Comparison of ENCODE assay signal across 19 mouse cellular contexts in genomic region chr2:25977587-25978239, GRCm38 (mm10). TPM values are rescaled to one million over a fixed set of nuclear protein-coding genes. Genes with fewer than 3 reads are reported as not detected.
DNase-seq lines count a peak whose midpoint lies in the region; ATAC-seq and TF ChIP-seq lines count a peak whose summit lies in the region.
"Had no signal": no experiment of that assay in that cellular context is flagged by ENCODE, and none has a peak within 500 bp of the region (broad histone marks: within the 10 kb centered on the region; RNA-seq: fewer than 3 reads in every experiment).

No protein-coding gene starts in this region.

- TF ChIP-seq CTCF in gastrocnemius, adult 2 months (IDR thresholded peaks at IDR 0.05), result no peak

- 39% methylated on average over 7 of the region's 7 CpGs for WGBS in heart, embryonic 12.5 days

- H3K9ac ChIP-seq in heart, embryonic 12.5 days, result no peak overlapping the region
- H3K9ac ChIP-seq: hindbrain, embryonic 15.5 days; lung, embryonic 14.5 days had no signal

- peaks cover 26% of the 10 kb centered on the region for H3K36me3 ChIP-seq in megakaryocyte, embryonic 14.5 days (replicated peaks; ENCODE audit: low read length)
- H3K36me3 ChIP-seq in heart, embryonic 12.5 days, result no peaks in the 10 kb centered on the region
- H3K36me3 ChIP-seq: hindbrain, embryonic 15.5 days had no signal

- H3K4me3 ChIP-seq in gastrocnemius, adult 2 months, result no peak overlapping the region
- H3K4me3 ChIP-seq in megakaryocyte, embryonic 14.5 days (replicated peaks), result peak overlapping the region; percentile 51
- no peak overlapping the region for H3K4me3 ChIP-seq in heart, embryonic 12.5 days
- H3K4me3 ChIP-seq: embryonic facial prominence, embryonic 10.5 days; hindbrain, embryonic 15.5 days had no signal

- peak overlapping the region; percentile 61 for H3K27ac ChIP-seq in gastrocnemius, adult 2 months
- no peak overlapping the region for H3K27ac ChIP-seq in heart, embryonic 12.5 days (ENCODE audit: poor library complexity, severe bottlenecking)
- H3K27ac ChIP-seq: embryonic facial prominence, embryonic 10.5 days; hindbrain, embryonic 15.5 days had no signal

- H3K4me2 ChIP-seq in heart, embryonic 12.5 days, result peak overlapping the region; percentile 2; the same call in 1 of the 2 replicates
- H3K4me2 ChIP-seq: hindbrain, embryonic 15.5 days; liver, embryonic 11.5 days; lung, embryonic 14.5 days had no signal

- peak; percentile 10 for DNase-seq in gastrocnemius, adult 2 months
- no peak for DNase-seq in gastrocnemius, postnatal 10 days
- DNase-seq in retina, postnatal 7 days (ENCODE audit: low read depth, low spot score), result peak; percentile 51
- no peak for DNase-seq in right cerebral cortex, postnatal 14 days
- DNase-seq in adrenal gland, postnatal 25 days, result no peak
- DNase-seq: adrenal gland, adult 2 months; cerebellum, adult 8-10 months; lung, embryonic 14.5 days; right cerebral cortex, adult 18-20 months; thymus, adult 2 months had no signal

- peaks cover 98% of the 10 kb centered on the region for H3K4me1 ChIP-seq in megakaryocyte, embryonic 14.5 days
- H3K4me1 ChIP-seq in heart, embryonic 12.5 days (replicated peaks), result peaks cover 51% of the 10 kb centered on the region

- ATAC-seq in megakaryocyte, adult 5-6 weeks (ENCODE audit: poor library complexity, severe bottlenecking), result no peak
- ATAC-seq in heart, embryonic 12.5 days (ENCODE audit: insufficient number of reproducible peaks, low FRiP score), result no peak
- ATAC-seq: forebrain, embryonic 16.5 days; intestine, embryonic 16.5 days; midbrain, embryonic 16.5 days had no signal

- intact Hi-C loops in gastrocnemius, adult 2 months (cut with DNase I), result no loop called here

- H3K9me3 ChIP-seq in megakaryocyte, embryonic 14.5 days, result no peaks in the 10 kb centered on the region
- H3K9me3 ChIP-seq in heart, embryonic 12.5 days (replicated peaks), result no peaks in the 10 kb centered on the region
- H3K9me3 ChIP-seq: embryonic facial prominence, embryonic 10.5 days; hindbrain, embryonic 15.5 days had no signal

- no peaks in the 10 kb centered on the region for H3K27me3 ChIP-seq in megakaryocyte, embryonic 14.5 days (replicated peaks)
- H3K27me3 ChIP-seq in heart, embryonic 12.5 days (replicated peaks), result no peaks in the 10 kb centered on the region
- H3K27me3 ChIP-seq: hindbrain, embryonic 15.5 days had no signal

RNA-seq across cellular contexts. Expression of gene Camsap1, which starts 5.4 kb away (rescaled TPM):
- total RNA-seq in gastrocnemius, adult 2 months (2021), result 10 to 100 TPM; 43.7 to 55.7 TPM
- 10 to 100 TPM; 29.5 to 34.8 TPM for total RNA-seq in gastrocnemius, postnatal 10 days (2021)
- polyA plus RNA-seq in megakaryocyte, embryonic 14.5 days (2012; ENCODE audit: insufficient read depth, low replicate concordance), result 3.2 and 4.7 TPM in 2 replicates
- total RNA-seq in megakaryocyte, adult 5-6 weeks (2015), result 3.4 and 4.4 TPM in 2 replicates
- total RNA-seq in megakaryocyte, adult 5-6 weeks (2017), result 10.2 and 24.2 TPM in 2 replicates
- polyA plus RNA-seq in heart, embryonic 12.5 days (2016; fragmentation: Nextera tagmentation; extraction: Ambion mirVana), result 17.9 and 22.1 TPM in 2 replicates
- 30.2 and 37.1 TPM in 2 replicates for total RNA-seq in adrenal gland, postnatal 25 days (2021)

RNA-seq across cellular contexts. Expression of gene Ubac1, which starts 43.8 kb away (rescaled TPM):
- 100 to 1,000 TPM; 223 to 239 TPM for total RNA-seq in gastrocnemius, adult 2 months (2021)
- total RNA-seq in gastrocnemius, postnatal 10 days (2021), result 100 to 1,000 TPM; 185 to 191 TPM
- 9.0 and 55.5 TPM in 2 replicates for polyA plus RNA-seq in megakaryocyte, embryonic 14.5 days (2012; ENCODE audit: insufficient read depth, low replicate concordance)
- total RNA-seq in megakaryocyte, adult 5-6 weeks (2015), result 39.8 TPM in 2 replicates
- 19.0 and 20.9 TPM in 2 replicates for total RNA-seq in megakaryocyte, adult 5-6 weeks (2017)
- polyA plus RNA-seq in heart, embryonic 12.5 days (2016; fragmentation: Nextera tagmentation; extraction: Ambion mirVana), result 107 and 111 TPM in 2 replicates
- total RNA-seq in adrenal gland, postnatal 25 days (2021), result 36.5 and 40.0 TPM in 2 replicates

Comparison
In these comparisons a context has a peak if more than half of its experiments do, and no peak if none do; other contexts are left out.
1. DNase-seq: peak in gastrocnemius, adult 2 months (single experiment) and retina, postnatal 7 days (single experiment); none in gastrocnemius, postnatal 10 days (single experiment), right cerebral cortex, postnatal 14 days (single experiment) and adrenal gland, postnatal 25 days (single experiment).